Mouse (Mus musculus) neural tube, embryonic 11.5 days (tissue): ENCODE results near the gene Adgrg5. TPM values are rescaled to one million over a fixed set of nuclear protein-coding genes. Genes with fewer than 3 reads are reported as not detected.

Experiments used
- ATAC-seq: fragments of 200-750 bp; cut with Nextera tagmentation; 2 replicates; pipeline ENCODE4 v1.8.0; 2017; ENCODE audit warnings: moderate number of reproducible peaks, mild to moderate bottlenecking, moderate TSS enrichment, moderate library complexity; ENCODE audit not compliant: insufficient read depth, low FRiP score, low TSS enrichment
- DNase-seq: peaks from one replicate; pipeline ENCODE4 v3.0.0-alpha.2; 2015; ENCODE audit warnings: low spot score
- H3K27ac ChIP-seq: fragments of 300-500 bp; sonication (generic); 2 replicates; pipeline ENCODE4 v1.5.1; 2014; ENCODE audit warnings: low read depth, mild to moderate bottlenecking, low read length
- H3K27me3 ChIP-seq: fragments of 300-500 bp; sonication (generic); 2 replicates; pipeline ENCODE4 v1.6.1; 2014; ENCODE audit warnings: mild to moderate bottlenecking, low read length, mixed read lengths; ENCODE audit not compliant: control insufficient read depth, insufficient read depth
- H3K36me3 ChIP-seq: fragments of 300-500 bp; sonication (generic); 2 replicates; pipeline ENCODE4 v1.6.1; 2014; ENCODE audit warnings: mild to moderate bottlenecking, low read length, moderate library complexity, mixed read lengths; ENCODE audit not compliant: control insufficient read depth, insufficient read depth
- H3K4me1 ChIP-seq: fragments of 300-500 bp; sonication (generic); 2 replicates; pipeline ENCODE4 v1.6.1; 2014; ENCODE audit warnings: low read length, mixed read lengths; ENCODE audit not compliant: control insufficient read depth, insufficient read depth
- H3K4me2 ChIP-seq: fragments of 300-500 bp; sonication (generic); 2 replicates; pipeline ENCODE4 v1.6.1; 2014; ENCODE audit warnings: low read depth, mild to moderate bottlenecking, moderate library complexity
- H3K4me3 ChIP-seq: fragments of 300-500 bp; sonication (generic); 2 replicates; pipeline ENCODE4 v1.5.1; 2014; ENCODE audit warnings: low read depth, low read length
- H3K9ac ChIP-seq: fragments of 300-500 bp; sonication (generic); 2 replicates; pipeline ENCODE4 v1.6.1; 2014; ENCODE audit warnings: mild to moderate bottlenecking, low read length
- H3K9me3 ChIP-seq: fragments of 300-500 bp; sonication (generic); 2 replicates; pipeline ENCODE4 v1.6.1; 2016; ENCODE audit warnings: low read length; ENCODE audit not compliant: control insufficient read depth
- WGBS: fragments of 180-500 bp; shearing (Covaris S2); extraction: QIAGEN DNeasy Blood & Tissue Kit; methylation state at CpG from one replicate; pipeline ENCODE4 v1.1.7; 2014; 5-methylcytosine and 5-hydroxymethylcytosine counted together
- polyA plus RNA-seq: library from polyadenylated mRNA; unstranded; fragments of >200 nt; fragmentation: Nextera tagmentation; extraction: Ambion mirVana; gene quantifications from 2 replicates; pipeline ENCODE4 v1.2.1, GENCODE M21; 2014

Gene Adgrg5
- polyA plus RNA-seq, 1 experiment from 2014 or later: not detected

DNA sequence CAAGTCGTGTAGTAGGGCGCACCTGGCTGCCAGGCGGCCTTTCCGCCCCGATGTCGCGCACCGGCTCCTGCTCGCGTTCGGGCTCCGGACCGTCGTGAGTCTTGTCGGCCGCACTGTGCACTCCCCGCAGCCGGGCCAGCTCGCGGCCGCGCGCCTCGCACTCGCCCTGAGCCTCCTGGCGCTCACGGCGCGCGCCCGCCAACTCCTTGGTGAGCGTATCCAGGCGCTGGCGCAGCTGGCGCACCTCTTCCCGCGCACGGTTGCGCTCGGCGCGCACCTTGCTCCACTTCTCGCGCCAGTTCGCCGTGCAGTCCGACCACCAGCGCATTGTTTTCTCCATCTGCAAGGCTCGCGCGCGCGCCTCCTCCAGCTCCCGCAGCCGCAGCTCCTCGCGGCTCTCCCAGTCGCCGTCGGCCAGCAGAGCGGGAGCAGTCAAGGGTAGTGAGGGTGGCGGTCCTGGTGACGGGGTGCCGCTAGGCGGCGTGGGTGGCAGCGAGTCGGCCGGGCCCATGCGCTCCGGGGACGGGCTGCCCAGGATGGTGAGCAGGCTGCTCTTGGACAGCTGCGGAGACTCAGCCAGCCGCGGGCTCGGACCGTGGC, 10.3 kb upstream of the Adgrg5 start:
- 2% methylated on average over 75 of the region's 77 CpGs for WGBS
- ATAC-seq (peak; percentile 62), DNase-seq (peak; percentile 84)
- peak overlapping the region; percentile 41 for H3K9ac ChIP-seq
- H3K27me3 ChIP-seq: peaks cover 15% of the 10 kb centered on the region
- H3K4me2 ChIP-seq: peak overlapping the region; percentile 72
- H3K27ac ChIP-seq: no peak overlapping the region
- H3K9me3 ChIP-seq: no peaks in the 10 kb centered on the region
- peaks cover 17% of the 10 kb centered on the region for H3K4me1 ChIP-seq
- no peaks in the 10 kb centered on the region for H3K36me3 ChIP-seq
- peak overlapping the region; percentile 46 for H3K4me3 ChIP-seq

- H3K27ac ChIP-seq: no peak overlapping the region
- DNase-seq (no peak), ATAC-seq (no peak)
- no peak overlapping the region for H3K9ac ChIP-seq
- no peak overlapping the region for H3K4me3 ChIP-seq
- WGBS: 88% methylated on average over 6 of the region's 6 CpGs
- no peaks in the 10 kb centered on the region for H3K9me3 ChIP-seq
- H3K4me2 ChIP-seq: no peak overlapping the region
- no peaks in the 10 kb centered on the region for H3K36me3 ChIP-seq
- H3K4me1 ChIP-seq: peaks cover 17% of the 10 kb centered on the region
- H3K27me3 ChIP-seq: peaks cover 15% of the 10 kb centered on the region
Observed at GRCm38 (mm10) chr8:94914256-94914655, 9.2 kb upstream of the Adgrg5 start.

DNA sequence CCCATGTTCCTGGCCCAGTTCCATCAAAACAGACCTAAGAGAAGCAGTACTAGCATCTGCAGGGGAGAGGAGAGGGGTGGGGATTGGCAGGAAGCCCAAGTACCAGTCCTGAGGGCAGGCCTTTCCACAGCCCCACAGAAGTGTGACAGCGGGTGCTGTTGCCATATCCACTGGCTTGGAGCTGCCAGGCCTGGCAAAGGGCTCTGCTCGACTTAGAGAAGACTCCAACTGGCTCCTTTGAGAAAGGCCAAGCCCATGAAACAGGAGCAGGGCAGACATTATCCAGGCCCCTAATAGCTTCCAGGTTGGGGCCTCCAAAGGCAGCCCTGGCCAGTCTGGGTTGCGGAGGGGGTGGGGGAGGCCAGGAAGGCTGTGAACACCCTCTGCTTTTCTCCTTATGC, 8.8 kb upstream of the Adgrg5 start:
- no peak for ATAC-seq
- no peak overlapping the region for H3K4me3 ChIP-seq
- no peak overlapping the region for H3K27ac ChIP-seq
- peaks cover 17% of the 10 kb centered on the region for H3K4me1 ChIP-seq
- 70% methylated on average over 3 of the region's 3 CpGs for WGBS
- H3K9ac ChIP-seq: no peak overlapping the region
- H3K4me2 ChIP-seq: no peak overlapping the region
- H3K36me3 ChIP-seq: no peaks in the 10 kb centered on the region
- H3K27me3 ChIP-seq: peaks cover 15% of the 10 kb centered on the region
- DNase-seq: no peak
- no peaks in the 10 kb centered on the region for H3K9me3 ChIP-seq

- Histone ChIP-seq H3K4me1 (peaks cover 17% of the 10 kb centered on the region), H3K27ac (no peak overlapping the region), H3K9me3 (no peaks in the 10 kb centered on the region), H3K36me3 (no peaks in the 10 kb centered on the region), H3K27me3 (peaks cover 15% of the 10 kb centered on the region), H3K4me2 (peak overlapping the region; percentile 81), H3K4me3 (peak overlapping the region; percentile 72), H3K9ac (no peak overlapping the region; the same call in 1 of the 2 replicates)
- ATAC-seq (no peak), DNase-seq (no peak)
- WGBS: 59% methylated on average over 9 of the region's 9 CpGs
Observed at GRCm38 (mm10) chr8:94916311-94916959, 7.1 kb upstream of the Adgrg5 start.

DNA sequence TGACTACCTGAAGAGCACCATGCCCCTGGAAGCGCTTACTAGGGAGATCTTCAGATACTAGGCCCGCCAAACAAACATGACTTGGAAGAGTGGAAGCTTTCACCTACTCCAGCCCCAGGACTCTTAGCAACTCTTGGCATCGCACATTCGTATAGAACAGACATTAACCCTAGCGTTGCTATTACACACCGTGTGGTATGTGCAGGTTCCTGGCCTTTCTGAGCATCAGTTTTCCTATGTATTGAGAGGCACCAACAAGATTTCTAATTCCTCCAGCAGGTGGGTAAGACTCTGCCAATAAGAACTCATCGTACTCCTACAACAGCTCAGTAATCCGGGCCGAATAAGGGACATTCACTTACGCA, 6.6 kb upstream of the Adgrg5 start:
- Histone ChIP-seq H3K9me3 (no peaks in the 10 kb centered on the region), H3K36me3 (no peaks in the 10 kb centered on the region), H3K9ac (peak overlapping the region; percentile 83), H3K27ac (no peak overlapping the region), H3K27me3 (peaks cover 15% of the 10 kb centered on the region), H3K4me3 (peak overlapping the region; percentile 72), H3K4me1 (peaks cover 17% of the 10 kb centered on the region), H3K4me2 (peak overlapping the region; percentile 81)
- no peak; the same call in 1 of the 2 replicates for ATAC-seq
- DNase-seq: no peak
- WGBS: 14% methylated on average over 10 of the region's 10 CpGs

- Histone ChIP-seq H3K4me3 (peak overlapping the region; percentile 72), H3K4me1 (peaks cover 17% of the 10 kb centered on the region)
Observed at GRCm38 (mm10) chr8:94917352-94917751, 6.1 kb upstream of the Adgrg5 start.

DNA sequence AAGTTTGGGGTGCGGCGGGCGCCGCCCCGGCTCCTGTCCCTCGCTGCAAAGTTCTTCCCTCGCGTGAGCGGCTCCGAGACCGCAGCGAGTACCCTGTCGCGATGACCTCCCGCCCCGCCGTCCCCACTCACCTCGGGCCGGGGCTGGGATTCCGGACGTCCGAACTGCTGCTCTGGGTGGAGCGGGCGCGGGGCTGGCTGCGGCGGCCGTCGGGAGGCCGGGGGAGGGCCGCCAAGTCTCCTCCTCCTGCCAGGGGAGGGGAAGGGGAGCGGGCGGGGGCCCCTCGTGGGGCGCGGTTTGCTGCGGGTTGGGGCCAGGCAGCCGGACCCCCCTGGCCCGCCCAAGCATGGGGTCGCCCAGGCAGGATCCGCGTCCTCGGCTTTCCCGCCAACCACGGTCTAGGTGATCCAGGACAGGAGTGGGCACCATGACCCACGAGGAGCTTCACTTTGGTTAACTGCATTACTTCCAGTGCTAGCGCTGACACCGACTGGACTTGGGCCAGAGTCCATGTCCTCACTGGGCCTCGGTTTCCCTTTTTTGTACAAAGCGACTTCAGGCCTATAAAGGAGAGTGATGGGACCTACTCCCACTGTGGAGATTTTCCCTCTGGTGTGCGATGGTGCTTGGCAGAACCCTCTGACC, 5.5 kb upstream of the Adgrg5 start, which contains the start of gene Ccdc102a:
Ccdc102a (minus strand) TSS at position 248 of the 645 bp plus-strand sequence.
- peaks cover 16% of the 10 kb centered on the region for H3K4me1 ChIP-seq
- peak within 1 kb of the TSS; percentile 72 for H3K4me3 ChIP-seq
- peak within 1 kb of the TSS; percentile 81 for H3K4me2 ChIP-seq
- ATAC-seq (peak; percentile 39; the same call in 1 of the 2 replicates), DNase-seq (peak; percentile 54)
- H3K9me3 ChIP-seq: no peaks in the 10 kb centered on the region
- H3K27me3 ChIP-seq: peaks cover 7% of the 10 kb centered on the region
- H3K9ac ChIP-seq: peak within 1 kb of the TSS; percentile 83
- WGBS: 3% methylated on average over 46 of the region's 51 CpGs
- no peak within 1 kb of the TSS for H3K27ac ChIP-seq
- no peaks in the 10 kb centered on the region for H3K36me3 ChIP-seq

More at GRCm38 (mm10) chr8:94917352-94917751, 6.1 kb upstream of the Adgrg5 start:
- 0% methylated on average over 27 of the region's 27 CpGs for WGBS
- H3K9me3 ChIP-seq: no peaks in the 10 kb centered on the region
- ATAC-seq: peak; percentile 95
- peak; percentile 97 for DNase-seq
- H3K9ac ChIP-seq: peak overlapping the region; percentile 83
- H3K27ac ChIP-seq: no peak overlapping the region
- no peaks in the 10 kb centered on the region for H3K36me3 ChIP-seq
- H3K27me3 ChIP-seq: peaks cover 13% of the 10 kb centered on the region
- H3K4me2 ChIP-seq: peak overlapping the region; percentile 81

DNA sequence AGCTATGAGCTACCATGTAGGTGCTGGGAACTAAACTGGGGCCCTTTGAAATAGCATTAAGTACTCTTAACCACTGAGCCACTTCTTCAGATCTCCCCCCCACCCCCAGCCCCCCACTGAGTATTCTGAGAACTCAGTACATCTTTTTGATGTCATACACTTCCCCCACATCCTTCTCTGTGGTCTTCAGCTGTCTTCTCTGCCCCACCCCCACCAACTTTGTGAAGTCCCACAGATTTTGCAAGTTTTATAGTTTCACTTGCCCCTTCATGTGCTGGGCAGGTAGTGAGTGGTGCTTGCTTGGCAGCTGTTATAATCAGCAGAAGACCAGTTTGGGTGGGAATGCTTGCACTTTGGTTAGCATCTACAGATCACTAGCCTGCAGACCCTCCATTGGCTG, 4.2 kb upstream of the Adgrg5 start:
- peaks cover 12% of the 10 kb centered on the region for H3K4me1 ChIP-seq
- H3K9me3 ChIP-seq: no peaks in the 10 kb centered on the region
- no peak overlapping the region for H3K4me3 ChIP-seq
- H3K9ac ChIP-seq: no peak overlapping the region
- H3K36me3 ChIP-seq: no peaks in the 10 kb centered on the region
- no peak overlapping the region for H3K27ac ChIP-seq
- no peak for ATAC-seq
- no peak overlapping the region for H3K4me2 ChIP-seq
- DNase-seq: no peak
- H3K27me3 ChIP-seq: no peaks in the 10 kb centered on the region
